Mouse (Mus musculus): Measurements from ENCODE around the gene Aebp1. TPM values are rescaled to one million over a fixed set of nuclear protein-coding genes. Genes with fewer than 3 reads are reported as not detected.
A peak's percentile ranks its signal among the peaks of the same experiment; 100 is the strongest.

Gene Aebp1
- total and polyA plus RNA-seq, 2 experiments from 2014 or later = 19.8 to 25.8 TPM

DNA sequence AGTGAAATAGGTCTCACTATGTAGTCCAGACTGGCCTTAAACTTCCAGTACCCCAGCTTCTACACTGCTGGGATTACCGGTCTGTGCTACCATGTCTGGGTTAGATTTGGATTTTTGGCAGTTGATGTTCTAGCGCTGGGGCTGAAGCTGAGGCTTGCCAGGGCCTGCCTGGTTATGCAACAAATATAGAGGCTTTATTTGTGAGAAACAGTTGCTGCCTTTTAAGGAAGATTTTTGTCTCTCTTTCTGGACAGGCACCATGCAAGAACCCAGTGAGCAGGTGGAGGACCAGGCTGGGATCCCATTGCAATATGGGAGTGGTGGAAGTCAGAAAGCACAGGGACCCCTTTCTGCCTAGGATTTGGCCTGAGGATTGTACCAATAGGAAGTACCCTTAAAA lies 20.0 kb upstream of the Aebp1 start:
- no peak overlapping the region for H3K27ac ChIP-seq (ENCODE audit: low read depth, low read length)
- no peak overlapping the region for H3K4me3 ChIP-seq (ENCODE audit: low read depth, low read length)
- H3K9me3 ChIP-seq (ENCODE audit: low read length) = no peaks in the 10 kb centered on the region
- H3K27me3 ChIP-seq (ENCODE audit: insufficient read depth, low read length) = no peaks in the 10 kb centered on the region
- H3K4me2 ChIP-seq (ENCODE audit: low read depth, low read length, poor library complexity, severe bottlenecking) = no peak overlapping the region
- no peaks in the 10 kb centered on the region for H3K36me3 ChIP-seq (ENCODE audit: insufficient read depth, low read length)
- 93% methylated on average over 2 of the region's 2 CpGs for WGBS
- no peak for TF ChIP-seq CTCF (IDR thresholded peaks at IDR 0.05)
- DNase-seq (ENCODE audit: low spot score) (no peak), ATAC-seq (ENCODE audit: low FRiP score) (no peak)
- no peak overlapping the region for H3K9ac ChIP-seq (replicated peaks; ENCODE audit: low read length, poor library complexity, severe bottlenecking)
- no peaks in the 10 kb centered on the region for H3K4me1 ChIP-seq (ENCODE audit: insufficient read depth, low read length)

DNA sequence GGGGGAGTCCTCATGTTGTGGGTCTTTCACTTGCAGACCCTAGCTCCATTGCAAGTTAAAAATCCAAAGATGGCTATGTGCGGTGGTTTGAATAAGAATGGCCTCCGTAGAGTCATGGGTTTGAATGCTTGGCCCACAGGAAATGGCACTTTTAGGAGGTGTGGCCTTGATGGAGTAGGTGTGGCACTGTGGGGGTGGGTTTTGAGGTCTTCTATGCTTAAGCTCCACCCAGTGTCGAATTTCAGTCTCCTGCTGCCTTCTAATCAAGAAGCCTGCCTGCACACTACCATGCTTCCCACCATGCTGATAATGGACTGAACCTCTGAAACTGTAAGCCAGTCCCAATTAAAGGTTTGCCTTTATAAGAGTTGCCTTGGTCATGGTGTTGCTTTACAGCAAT lies 18.6 kb upstream of the Aebp1 start:
- H3K4me2 ChIP-seq (ENCODE audit: low read depth, low read length, poor library complexity, severe bottlenecking) = no peak overlapping the region
- H3K27ac ChIP-seq (ENCODE audit: low read depth, low read length) = no peak overlapping the region
- no peaks in the 10 kb centered on the region for H3K4me1 ChIP-seq (ENCODE audit: insufficient read depth, low read length)
- WGBS = 83% methylated on average over 3 of the region's 3 CpGs
- TF ChIP-seq CTCF (IDR thresholded peaks at IDR 0.05) = no peak
- H3K36me3 ChIP-seq (ENCODE audit: insufficient read depth, low read length) = no peaks in the 10 kb centered on the region
- H3K9ac ChIP-seq (replicated peaks; ENCODE audit: low read length, poor library complexity, severe bottlenecking) = no peak overlapping the region
- H3K27me3 ChIP-seq (ENCODE audit: insufficient read depth, low read length) = no peaks in the 10 kb centered on the region; the same call in 1 of the 2 replicates
- no peak overlapping the region for H3K4me3 ChIP-seq (ENCODE audit: low read depth, low read length)
- H3K9me3 ChIP-seq (ENCODE audit: low read length) = no peaks in the 10 kb centered on the region
- DNase-seq (ENCODE audit: low spot score) = no peak
- ATAC-seq (ENCODE audit: low FRiP score) = no peak

GRCm38 (mm10) chr11:5846639-5847345 lies 15.0 kb upstream of the Aebp1 start:
- ATAC-seq (ENCODE audit: low FRiP score) = no peak
- Histone ChIP-seq H3K27ac (ENCODE audit: low read depth, low read length) (no peak overlapping the region), H3K9ac (replicated peaks; ENCODE audit: low read length, poor library complexity, severe bottlenecking) (no peak overlapping the region), H3K4me3 (ENCODE audit: low read depth, low read length) (no peak overlapping the region), H3K36me3 (ENCODE audit: insufficient read depth, low read length) (no peaks in the 10 kb centered on the region), H3K4me1 (ENCODE audit: insufficient read depth, low read length) (no peaks in the 10 kb centered on the region), H3K27me3 (ENCODE audit: insufficient read depth, low read length) (no peaks in the 10 kb centered on the region; the same call in 1 of the 2 replicates), H3K9me3 (ENCODE audit: low read length) (no peaks in the 10 kb centered on the region), H3K4me2 (ENCODE audit: low read depth, low read length, poor library complexity, severe bottlenecking) (no peak overlapping the region)
- no peak for DNase-seq (ENCODE audit: low spot score)
- TF ChIP-seq CTCF (IDR thresholded peaks at IDR 0.05) = no peak
- WGBS = 72% methylated on average over 7 of the region's 7 CpGs

GRCm38 (mm10) chr11:5848741-5849140 lies 13.0 kb upstream of the Aebp1 start:
- DNase-seq (ENCODE audit: low spot score) (peak; percentile 54), ATAC-seq (ENCODE audit: low FRiP score) (peak; percentile 44; the same call in 1 of the 2 replicates)
- no peaks in the 10 kb centered on the region for H3K36me3 ChIP-seq (ENCODE audit: insufficient read depth, low read length)
- WGBS = 28% methylated on average over 6 of the region's 6 CpGs
- H3K27me3 ChIP-seq (ENCODE audit: insufficient read depth, low read length) = no peaks in the 10 kb centered on the region; the same call in 1 of the 2 replicates
- H3K4me3 ChIP-seq (ENCODE audit: low read depth, low read length) = no peak overlapping the region
- no peak for TF ChIP-seq CTCF (IDR thresholded peaks at IDR 0.05)
- no peaks in the 10 kb centered on the region for H3K4me1 ChIP-seq (ENCODE audit: insufficient read depth, low read length)
- no peaks in the 10 kb centered on the region for H3K9me3 ChIP-seq (ENCODE audit: low read length)
- no peak overlapping the region for H3K9ac ChIP-seq (replicated peaks; ENCODE audit: low read length, poor library complexity, severe bottlenecking)
- H3K4me2 ChIP-seq (ENCODE audit: low read depth, low read length, poor library complexity, severe bottlenecking) = no peak overlapping the region
- H3K27ac ChIP-seq (ENCODE audit: low read depth, low read length) = no peak overlapping the region

DNA sequence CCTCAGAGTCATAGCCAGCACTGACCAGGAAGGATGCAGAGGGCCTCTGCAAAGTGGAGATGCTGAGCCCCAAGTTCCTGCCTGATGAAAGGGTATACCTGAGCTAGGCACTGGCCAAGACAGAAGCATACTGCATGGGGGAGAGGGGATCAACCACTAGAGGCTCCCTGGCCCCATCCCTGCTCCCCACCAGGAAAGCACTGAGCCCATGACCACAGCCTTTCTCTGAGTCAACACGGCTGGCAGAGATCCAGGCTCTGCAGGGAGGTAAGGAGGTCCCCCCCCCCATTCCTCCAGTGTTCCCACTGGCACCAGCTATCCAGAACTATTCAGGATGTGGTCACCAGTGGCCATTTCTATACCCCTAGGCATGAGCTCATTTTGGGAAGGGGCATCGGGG lies 12.4 kb upstream of the Aebp1 start:
- no peaks in the 10 kb centered on the region; the same call in 1 of the 2 replicates for H3K27me3 ChIP-seq (ENCODE audit: insufficient read depth, low read length)
- ATAC-seq (ENCODE audit: low FRiP score) (no peak), DNase-seq (ENCODE audit: low spot score) (no peak)
- H3K27ac ChIP-seq (ENCODE audit: low read depth, low read length) = no peak overlapping the region
- WGBS = 46% methylated on average over 2 of the region's 2 CpGs
- TF ChIP-seq CTCF (IDR thresholded peaks at IDR 0.05) = no peak
- H3K4me1 ChIP-seq (ENCODE audit: insufficient read depth, low read length) = no peaks in the 10 kb centered on the region
- no peaks in the 10 kb centered on the region for H3K9me3 ChIP-seq (ENCODE audit: low read length)
- H3K36me3 ChIP-seq (ENCODE audit: insufficient read depth, low read length) = no peaks in the 10 kb centered on the region
- H3K4me2 ChIP-seq (ENCODE audit: low read depth, low read length, poor library complexity, severe bottlenecking) = no peak overlapping the region
- H3K4me3 ChIP-seq (ENCODE audit: low read depth, low read length) = no peak overlapping the region
- no peak overlapping the region for H3K9ac ChIP-seq (replicated peaks; ENCODE audit: low read length, poor library complexity, severe bottlenecking)

DNA sequence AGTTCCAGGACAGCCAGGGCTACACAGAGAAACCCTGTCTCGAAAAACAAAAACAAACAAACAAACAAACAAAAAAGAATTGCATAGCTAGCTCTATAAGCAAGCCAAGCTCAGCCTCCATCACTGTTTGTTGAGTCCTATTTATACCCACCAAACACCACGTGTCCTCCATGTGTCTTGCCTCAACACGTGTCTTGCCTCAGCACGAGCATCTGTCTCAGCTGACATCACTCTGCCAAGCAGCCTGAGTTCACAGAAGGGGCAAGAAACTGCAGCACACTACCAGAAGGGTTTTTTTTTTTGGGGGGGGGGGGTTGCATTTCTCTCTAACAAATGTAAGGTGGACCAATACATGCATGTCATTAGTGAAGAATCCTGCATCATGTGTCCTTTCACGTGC lies 11.3 kb upstream of the Aebp1 start:
- Histone ChIP-seq H3K36me3 (ENCODE audit: insufficient read depth, low read length) (no peaks in the 10 kb centered on the region), H3K4me2 (ENCODE audit: low read depth, low read length, poor library complexity, severe bottlenecking) (no peak overlapping the region), H3K4me3 (ENCODE audit: low read depth, low read length) (no peak overlapping the region), H3K4me1 (ENCODE audit: insufficient read depth, low read length) (no peaks in the 10 kb centered on the region), H3K27me3 (ENCODE audit: insufficient read depth, low read length) (no peaks in the 10 kb centered on the region; the same call in 1 of the 2 replicates), H3K9me3 (ENCODE audit: low read length) (no peaks in the 10 kb centered on the region), H3K9ac (replicated peaks; ENCODE audit: low read length, poor library complexity, severe bottlenecking) (no peak overlapping the region), H3K27ac (ENCODE audit: low read depth, low read length) (no peak overlapping the region)
- no peak for DNase-seq (ENCODE audit: low spot score)
- WGBS = 76% methylated on average over 5 of the region's 5 CpGs
- TF ChIP-seq CTCF (IDR thresholded peaks at IDR 0.05) = no peak
- no peak for ATAC-seq (ENCODE audit: low FRiP score)
